In genomic region chr5:36462810-36463209, GRCm38 (mm10) we compare ENCODE assay signal across 9 mouse cellular contexts. TPM values are rescaled to one million over a fixed set of nuclear protein-coding genes. Genes with fewer than 3 reads are reported as not detected.
DNase-seq lines count a peak whose midpoint lies in the region; ATAC-seq and TF ChIP-seq lines count a peak whose summit lies in the region.
"Had no signal": no experiment of that assay in that cellular context is flagged by ENCODE, and none has a peak within 500 bp of the region (broad histone marks: within the 10 kb centered on the region; RNA-seq: fewer than 3 reads in every experiment).

No protein-coding gene starts in this region.

- DNase-seq in heart, adult 18-20 months = peak; percentile 71 to 91
- peak; percentile 77 for DNase-seq in T-cell, adult 2 months (ENCODE audit: low spot score)
- DNase-seq in cerebellum, postnatal 36 days = peak; percentile 78 to 80
- peak; percentile 84 for DNase-seq in heart, embryonic 10.5 days (ENCODE audit: low spot score)
- peak; percentile 54 for DNase-seq in left cerebral cortex, adult 11 months (ENCODE audit: low spot score)
- DNase-seq in midbrain, postnatal 0 days (ENCODE audit: low spot score) = peak; percentile 36
- DNase-seq in splenic B cell, adult 2 months (ENCODE audit: low read depth, low spot score) = peak; percentile 87

- no peak overlapping the region for H3K4me2 ChIP-seq in heart, embryonic 12.5 days
- no peak overlapping the region for H3K4me2 ChIP-seq in midbrain, postnatal 0 days (ENCODE audit: low read depth, low read length, poor library complexity, severe bottlenecking)
- H3K4me2 ChIP-seq: embryonic facial prominence, embryonic 12.5 days had no signal

- H3K27ac ChIP-seq in heart, embryonic 12.5 days (ENCODE audit: poor library complexity, severe bottlenecking) = no peak overlapping the region
- no peak overlapping the region for H3K27ac ChIP-seq in heart, embryonic 10.5 days
- no peak overlapping the region for H3K27ac ChIP-seq in midbrain, postnatal 0 days (ENCODE audit: low read depth, low read length)
- H3K27ac ChIP-seq: embryonic facial prominence, embryonic 12.5 days had no signal

- H3K9me3 ChIP-seq in heart, embryonic 12.5 days (replicated peaks) = no peaks in the 10 kb centered on the region
- no peaks in the 10 kb centered on the region for H3K9me3 ChIP-seq in heart, embryonic 10.5 days
- H3K9me3 ChIP-seq in midbrain, postnatal 0 days (ENCODE audit: low read length) = no peaks in the 10 kb centered on the region
- H3K9me3 ChIP-seq: embryonic facial prominence, embryonic 12.5 days had no signal

- no peak overlapping the region for H3K9ac ChIP-seq in heart, embryonic 12.5 days
- no peak overlapping the region for H3K9ac ChIP-seq in midbrain, postnatal 0 days (replicated peaks; ENCODE audit: low read length, poor library complexity, severe bottlenecking)
- H3K9ac ChIP-seq: embryonic facial prominence, embryonic 12.5 days had no signal

- ATAC-seq in heart, embryonic 12.5 days (ENCODE audit: insufficient number of reproducible peaks, low FRiP score) = no peak
- ATAC-seq in midbrain, postnatal 0 days (ENCODE audit: low FRiP score) = no peak

- H3K27me3 ChIP-seq in heart, embryonic 12.5 days (replicated peaks) = 0 out of 2 replicates have a peak, but pooled peaks cover 4% of the 10 kb centered on the region
- H3K27me3 ChIP-seq in heart, embryonic 10.5 days (ENCODE audit: insufficient read depth, poor library complexity, severe bottlenecking) = no peaks in the 10 kb centered on the region
- H3K27me3 ChIP-seq in midbrain, postnatal 0 days (ENCODE audit: insufficient read depth, low read length) = no peaks in the 10 kb centered on the region
- no peaks in the 10 kb centered on the region; the same call in 1 of the 2 replicates for H3K27me3 ChIP-seq in splenic B cell, adult 2 months (ENCODE audit: control insufficient read depth, insufficient read depth, low read length, poor library complexity, severe bottlenecking)
- H3K27me3 ChIP-seq: embryonic facial prominence, embryonic 12.5 days had no signal

- TF ChIP-seq CTCF in midbrain, postnatal 0 days (IDR thresholded peaks at IDR 0.05) = peak; percentile 78

- H3K36me3 ChIP-seq in heart, embryonic 12.5 days = peaks cover 5% of the 10 kb centered on the region; the same call in 1 of the 2 replicates
- 0 out of 2 replicates have a peak, but pooled peaks cover 5% of the 10 kb centered on the region for H3K36me3 ChIP-seq in heart, embryonic 10.5 days
- no peaks in the 10 kb centered on the region for H3K36me3 ChIP-seq in midbrain, postnatal 0 days (ENCODE audit: insufficient read depth, low read length)
- no peaks in the 10 kb centered on the region for H3K36me3 ChIP-seq in splenic B cell, adult 2 months (ENCODE audit: control insufficient read depth, insufficient read depth, low read length, poor library complexity, severe bottlenecking)
- H3K36me3 ChIP-seq: embryonic facial prominence, embryonic 12.5 days had no signal

- H3K4me1 ChIP-seq in heart, embryonic 12.5 days (replicated peaks) = peaks cover 31% of the 10 kb centered on the region
- peaks cover 30% of the 10 kb centered on the region for H3K4me1 ChIP-seq in heart, embryonic 10.5 days
- H3K4me1 ChIP-seq in midbrain, postnatal 0 days (ENCODE audit: insufficient read depth, low read length) = peaks cover 6% of the 10 kb centered on the region; the same call in 1 of the 2 replicates

- WGBS in heart, embryonic 12.5 days = 20% methylated on average over 7 of the region's 7 CpGs
- 18% methylated on average over 7 of the region's 7 CpGs for WGBS in heart, embryonic 10.5 days
- 23% methylated on average over 7 of the region's 7 CpGs for WGBS in midbrain, postnatal 0 days

- H3K4me3 ChIP-seq in heart, embryonic 12.5 days = no peak overlapping the region
- H3K4me3 ChIP-seq in heart, embryonic 10.5 days = no peak overlapping the region
- no peak overlapping the region for H3K4me3 ChIP-seq in midbrain, postnatal 0 days (ENCODE audit: low read depth, low read length)
- H3K4me3 ChIP-seq: embryonic facial prominence, embryonic 12.5 days had no signal

RNA-seq across cellular contexts. Expression of gene Grpel1, which starts 2.0 kb away (rescaled TPM):
- total RNA-seq in heart, adult 18-20 months (2021) = 10 to 100 TPM; 66.0 to 69.3 TPM
- 54.9 and 57.4 TPM in 2 replicates for polyA plus RNA-seq in heart, embryonic 12.5 days (2016; fragmentation: Nextera tagmentation; extraction: Ambion mirVana)
- polyA plus RNA-seq in heart, embryonic 10.5 days (2016; fragmentation: Nextera tagmentation; extraction: Ambion mirVana) = 69.8 and 74.4 TPM in 2 replicates
- total RNA-seq in midbrain, postnatal 0 days (2014; rRNA removed) = 16.2 and 16.3 TPM in 2 replicates
- polyA plus RNA-seq in midbrain, postnatal 0 days (2015; fragmentation: Nextera tagmentation; extraction: Ambion mirVana) = 38.4 and 43.4 TPM in 2 replicates

RNA-seq across cellular contexts. Expression of gene Tada2b, which starts 21.3 kb away (rescaled TPM):
- 10 to 100 TPM; 15.8 to 16.2 TPM for total RNA-seq in heart, adult 18-20 months (2021)
- polyA plus RNA-seq in heart, embryonic 12.5 days (2016; fragmentation: Nextera tagmentation; extraction: Ambion mirVana) = 1.6 and 1.9 TPM in 2 replicates
- 1.2 and 1.9 TPM in 2 replicates for polyA plus RNA-seq in heart, embryonic 10.5 days (2016; fragmentation: Nextera tagmentation; extraction: Ambion mirVana)
- 26.9 and 27.3 TPM in 2 replicates for total RNA-seq in midbrain, postnatal 0 days (2014; rRNA removed)
- polyA plus RNA-seq in midbrain, postnatal 0 days (2015; fragmentation: Nextera tagmentation; extraction: Ambion mirVana) = 3.1 and 3.5 TPM in 2 replicates

RNA-seq across cellular contexts. Expression of gene Ccdc96, which starts 21.6 kb away (rescaled TPM):
- under 1 TPM; 0.13 to 0.42 TPM for total RNA-seq in heart, adult 18-20 months (2021)
- polyA plus RNA-seq in heart, embryonic 12.5 days (2016; fragmentation: Nextera tagmentation; extraction: Ambion mirVana) = 0.28 and 0.29 TPM in 2 replicates
- polyA plus RNA-seq in heart, embryonic 10.5 days (2016; fragmentation: Nextera tagmentation; extraction: Ambion mirVana) = 0.33 and 0.62 TPM in 2 replicates
- 2.1 and 3.2 TPM in 2 replicates for total RNA-seq in midbrain, postnatal 0 days (2014; rRNA removed)
- polyA plus RNA-seq in midbrain, postnatal 0 days (2015; fragmentation: Nextera tagmentation; extraction: Ambion mirVana) = 1.7 and 2.3 TPM in 2 replicates

Comparison
In these comparisons a context has a peak if more than half of its experiments do, and no peak if none do; other contexts are left out.
1. DNase-seq: peak in every context shown above with its lines; median percentile 87 in splenic B cell, adult 2 months; 84 in heart, embryonic 10.5 days; 81 in heart, adult 18-20 months; 79 in cerebellum, postnatal 36 days; 77 in T-cell, adult 2 months; 54 in left cerebral cortex, adult 11 months; 36 in midbrain, postnatal 0 days.